Mouse (Mus musculus): ENCODE data around the gene Prkar1b. TPM values are rescaled to one million over a fixed set of nuclear protein-coding genes. Genes with fewer than 3 reads are reported as not detected.

The Prkar1b gene
- polyA plus RNA-seq, 1 experiment = 6.6 TPM

DNA sequence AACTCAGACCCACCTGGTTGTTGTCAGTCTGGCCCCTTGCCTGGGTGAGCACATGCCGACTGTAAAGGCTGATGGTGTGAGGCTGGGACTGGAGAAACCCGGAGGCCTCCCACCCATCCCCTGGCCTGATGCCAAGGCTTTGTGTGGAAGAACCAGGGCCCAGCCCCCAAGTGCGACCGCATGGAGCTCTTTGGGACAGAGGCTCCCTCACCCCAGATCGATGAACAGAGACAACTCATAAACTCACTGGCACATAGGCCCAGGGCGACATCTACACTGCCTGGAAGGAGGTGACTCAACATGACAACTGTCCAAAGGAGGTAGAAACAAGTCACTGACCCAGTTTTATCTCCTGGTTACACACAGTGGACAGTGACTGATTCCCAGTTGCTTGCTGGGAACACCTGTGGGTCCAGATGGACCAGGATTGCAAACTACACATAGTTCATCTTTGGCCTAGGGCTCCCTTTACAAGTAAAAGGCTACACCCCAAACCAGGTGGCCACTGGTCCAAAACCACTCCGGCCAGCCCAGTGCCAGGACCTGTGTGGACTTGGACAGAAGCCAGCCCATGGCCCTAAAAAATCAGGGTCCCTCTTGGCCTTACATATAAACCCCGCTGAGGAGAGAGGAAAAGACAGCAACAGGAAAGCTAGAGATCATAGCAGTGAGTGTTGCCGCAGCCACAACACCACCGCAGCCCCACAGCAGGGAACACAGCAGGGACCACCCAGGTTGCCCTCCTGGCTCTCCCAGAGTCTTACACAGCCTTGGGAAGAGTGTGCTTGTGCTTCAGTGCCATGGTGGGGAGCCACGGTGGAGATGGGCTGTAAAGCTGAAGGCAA is 72.3 kb downstream of the Prkar1b start:
- TF ChIP-seq CTCF (IDR thresholded peaks at IDR 0.05; ENCODE audit: control insufficient read depth, insufficient read depth, low read length) (no peak), POLR2A (IDR thresholded peaks at IDR 0.05; ENCODE audit: borderline replicate concordance, control insufficient read depth, low read depth, low read length) (no peak)
- Histone ChIP-seq H3K27ac (ENCODE audit: control insufficient read depth, insufficient read depth, low read depth, low read length, poor library complexity) (no peak overlapping the region), H3K4me3 (replicated peaks; ENCODE audit: control insufficient read depth, low read depth, low read length) (no peak overlapping the region), H3K4me1 (ENCODE audit: control insufficient read depth, insufficient read depth, low read length) (no peaks in the 10 kb centered on the region)
- WGBS = 79% methylated on average over 11 of the region's 11 CpGs

DNA sequence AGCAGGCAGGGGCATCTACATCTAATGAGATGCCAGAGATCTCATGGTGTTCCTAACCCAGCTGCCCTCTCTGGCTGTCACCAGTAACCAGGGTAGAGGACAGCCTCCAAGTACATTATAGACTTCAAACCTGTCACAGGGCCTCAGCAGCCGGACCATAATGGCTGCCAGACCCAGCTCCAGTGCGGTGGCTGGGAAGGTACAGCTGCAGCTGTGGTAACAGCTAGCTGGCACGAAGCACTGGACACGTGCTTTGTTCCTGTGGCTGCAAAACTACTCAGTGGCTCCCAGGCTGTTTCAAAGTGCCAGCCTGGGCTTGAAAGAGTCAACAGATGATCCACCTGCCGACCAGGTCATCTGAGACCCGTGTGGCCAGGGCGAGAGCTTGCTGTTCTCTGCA is 73.4 kb downstream of the Prkar1b start:
- TF ChIP-seq POLR2A (IDR thresholded peaks at IDR 0.05; ENCODE audit: borderline replicate concordance, control insufficient read depth, low read depth, low read length) (no peak), CTCF (IDR thresholded peaks at IDR 0.05; ENCODE audit: control insufficient read depth, insufficient read depth, low read length) (no peak)
- Histone ChIP-seq H3K4me1 (ENCODE audit: control insufficient read depth, insufficient read depth, low read length) (no peaks in the 10 kb centered on the region), H3K27ac (ENCODE audit: control insufficient read depth, insufficient read depth, low read depth, low read length, poor library complexity) (no peak overlapping the region), H3K4me3 (replicated peaks; ENCODE audit: control insufficient read depth, low read depth, low read length) (no peak overlapping the region)
- 73% methylated on average over 7 of the region's 7 CpGs for WGBS

DNA sequence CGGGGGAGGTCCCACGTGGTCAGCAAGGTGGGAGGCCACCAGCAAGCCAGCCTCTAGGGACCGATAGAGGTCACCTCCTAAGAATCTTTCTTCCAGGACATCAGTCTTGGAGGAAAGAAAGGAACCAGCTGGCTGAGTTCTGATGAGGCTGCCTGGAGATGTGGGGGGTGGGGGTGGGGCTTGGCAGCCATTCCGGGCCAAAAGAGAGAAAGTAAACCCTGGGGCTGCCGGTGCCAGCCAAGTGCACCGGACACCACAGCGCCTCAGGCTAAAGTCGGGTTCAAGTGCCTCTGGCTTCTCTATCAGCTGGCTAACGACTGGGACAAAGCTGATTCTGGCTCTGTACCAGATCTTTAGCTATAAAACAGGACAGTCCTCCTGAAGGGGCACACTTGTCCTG is 74.0 kb downstream of the Prkar1b start:
- TF ChIP-seq POLR2A (IDR thresholded peaks at IDR 0.05; ENCODE audit: borderline replicate concordance, control insufficient read depth, low read depth, low read length) (no peak), CTCF (IDR thresholded peaks at IDR 0.05; ENCODE audit: control insufficient read depth, insufficient read depth, low read length) (no peak)
- no peaks in the 10 kb centered on the region for H3K4me1 ChIP-seq (ENCODE audit: control insufficient read depth, insufficient read depth, low read length)
- WGBS = 53% methylated on average over 9 of the region's 9 CpGs

DNA sequence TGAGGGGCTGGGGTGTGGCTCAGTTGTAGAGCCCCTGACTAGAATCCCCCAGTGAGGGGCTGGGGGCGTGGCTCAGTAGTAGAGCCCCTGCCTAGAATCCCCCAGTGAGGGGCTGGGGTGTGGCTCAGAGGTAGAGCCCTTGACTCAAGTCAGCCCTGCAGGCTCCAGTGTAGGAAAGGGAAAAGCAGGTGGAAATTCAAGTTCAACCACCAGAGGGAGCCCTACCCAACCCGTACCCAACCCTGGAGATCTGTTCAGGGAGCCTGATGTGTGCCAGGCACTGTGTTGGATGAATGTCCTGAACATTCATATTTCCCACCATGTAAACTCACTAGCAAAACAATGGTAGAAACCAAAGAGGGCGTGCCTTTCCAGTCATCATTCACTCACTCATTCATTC is 74.7 kb downstream of the Prkar1b start:
- WGBS = 20% methylated on average over 3 of the region's 3 CpGs
- TF ChIP-seq CTCF (IDR thresholded peaks at IDR 0.05; ENCODE audit: control insufficient read depth, insufficient read depth, low read length) (peak; percentile 80), POLR2A (IDR thresholded peaks at IDR 0.05; ENCODE audit: borderline replicate concordance, control insufficient read depth, low read depth, low read length) (no peak)
- Histone ChIP-seq H3K4me1 (ENCODE audit: control insufficient read depth, insufficient read depth, low read length) (no peaks in the 10 kb centered on the region), H3K27ac (ENCODE audit: control insufficient read depth, insufficient read depth, low read depth, low read length, poor library complexity) (no peak overlapping the region), H3K4me3 (replicated peaks; ENCODE audit: control insufficient read depth, low read depth, low read length) (no peak overlapping the region)

More for the DNA sequence above, 74.0 kb downstream of the Prkar1b start:
- no peak overlapping the region for H3K27ac ChIP-seq (ENCODE audit: control insufficient read depth, insufficient read depth, low read depth, low read length, poor library complexity)
- H3K4me3 ChIP-seq (replicated peaks; ENCODE audit: control insufficient read depth, low read depth, low read length) = no peak overlapping the region

DNA sequence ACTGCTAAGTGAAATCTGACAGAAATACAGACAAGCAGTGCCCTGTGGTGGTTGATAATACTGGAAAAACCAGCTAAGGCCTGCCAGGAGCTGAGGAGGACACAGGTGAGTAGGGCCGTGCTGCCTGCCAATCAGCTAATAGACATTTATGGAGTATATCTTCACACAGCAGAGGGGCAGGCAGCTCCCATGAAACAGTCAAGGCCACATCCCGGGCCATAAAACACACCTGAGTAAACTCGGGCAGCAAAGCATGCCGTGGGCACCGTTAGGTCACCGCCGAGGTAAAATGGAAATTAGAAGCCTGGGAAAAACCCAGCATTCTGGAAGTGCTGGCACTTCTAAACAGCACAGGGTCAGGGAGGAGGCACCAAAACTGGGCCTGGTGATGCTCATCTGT is 75.8 kb downstream of the Prkar1b start:
- WGBS = 86% methylated on average over 7 of the region's 7 CpGs
- Histone ChIP-seq H3K4me3 (replicated peaks; ENCODE audit: control insufficient read depth, low read depth, low read length) (no peak overlapping the region), H3K4me1 (ENCODE audit: control insufficient read depth, insufficient read depth, low read length) (no peaks in the 10 kb centered on the region), H3K27ac (ENCODE audit: control insufficient read depth, insufficient read depth, low read depth, low read length, poor library complexity) (no peak overlapping the region)
- no peak for TF ChIP-seq POLR2A (IDR thresholded peaks at IDR 0.05; ENCODE audit: borderline replicate concordance, control insufficient read depth, low read depth, low read length)
- TF ChIP-seq CTCF (IDR thresholded peaks at IDR 0.05; ENCODE audit: control insufficient read depth, insufficient read depth, low read length) = no peak

DNA sequence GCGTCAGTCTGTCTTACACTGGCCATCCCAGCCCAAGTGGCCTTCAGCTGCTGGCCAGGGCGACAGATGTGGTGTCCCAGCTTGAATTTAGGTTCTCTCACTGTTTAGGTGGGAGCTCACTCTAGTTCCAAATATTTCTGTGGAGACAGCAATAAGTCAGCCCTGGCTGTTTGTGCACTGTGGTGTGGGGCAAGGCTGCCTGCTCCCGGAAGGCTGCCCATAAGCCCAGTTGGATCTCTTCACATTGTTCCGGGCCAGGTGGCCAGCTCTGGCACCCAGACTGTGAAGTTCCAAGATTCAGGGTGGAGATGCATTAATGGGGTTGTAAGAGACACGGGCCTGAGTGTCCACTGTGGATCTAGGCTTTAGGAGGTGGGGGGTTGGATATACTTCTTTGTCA is 76.9 kb downstream of the Prkar1b start:
- H3K4me1 ChIP-seq (ENCODE audit: control insufficient read depth, insufficient read depth, low read length) = no peaks in the 10 kb centered on the region
- no peak for TF ChIP-seq POLR2A (IDR thresholded peaks at IDR 0.05; ENCODE audit: borderline replicate concordance, control insufficient read depth, low read depth, low read length)
- TF ChIP-seq CTCF (IDR thresholded peaks at IDR 0.05; ENCODE audit: control insufficient read depth, insufficient read depth, low read length) = no peak
- 82% methylated on average over 5 of the region's 5 CpGs for WGBS

DNA sequence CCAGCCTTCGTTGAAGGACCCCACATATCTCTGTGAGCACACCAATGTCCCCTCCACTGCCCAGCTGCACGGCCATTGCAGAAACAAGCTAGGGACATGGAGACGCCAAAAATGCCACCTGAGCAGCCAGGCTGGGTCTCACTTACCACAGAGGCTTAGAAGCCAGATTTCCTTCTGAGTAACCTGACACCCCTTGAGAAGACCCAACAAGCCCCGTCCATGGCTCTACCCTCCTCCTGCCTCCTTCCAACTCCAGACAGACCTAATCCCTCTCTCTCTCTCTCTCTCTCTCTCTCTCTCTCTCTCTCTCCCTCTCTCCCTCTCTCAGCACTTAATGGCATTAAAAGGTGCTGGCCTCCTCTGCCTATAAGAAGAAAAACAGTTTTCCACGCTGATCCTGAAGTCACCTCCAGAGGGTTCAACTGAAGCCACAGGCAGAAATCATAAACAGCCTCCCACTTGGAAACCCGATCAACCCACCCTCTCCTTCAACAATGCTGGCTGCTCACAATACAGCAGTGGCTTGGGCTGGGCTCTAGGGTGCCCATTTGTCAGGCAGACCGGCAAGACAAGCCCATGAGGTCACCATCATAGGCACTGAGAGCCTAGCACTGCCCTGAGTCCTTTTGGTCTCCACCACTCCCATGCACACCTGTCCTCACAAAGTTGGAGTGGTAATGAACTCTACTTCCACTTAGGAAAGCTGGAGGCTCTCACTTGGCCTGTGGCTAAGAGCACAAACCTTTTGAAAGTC is 82.8 kb downstream of the Prkar1b start:
- 72% methylated on average over 7 of the region's 7 CpGs for whole genome bisulfite sequencing
- TF ChIP-seq CTCF (IDR thresholded peaks at IDR 0.05; ENCODE audit: control insufficient read depth, insufficient read depth, low read length) = no peak
- TF ChIP-seq POLR2A (IDR thresholded peaks at IDR 0.05; ENCODE audit: borderline replicate concordance, control insufficient read depth, low read depth, low read length) = no peak
- Histone ChIP-seq H3K27ac (ENCODE audit: control insufficient read depth, insufficient read depth, low read depth, low read length, poor library complexity) (no peak overlapping the region), H3K4me3 (replicated peaks; ENCODE audit: control insufficient read depth, low read depth, low read length) (no peak overlapping the region), H3K4me1 (ENCODE audit: control insufficient read depth, insufficient read depth, low read length) (no peaks in the 10 kb centered on the region)

More for the DNA sequence above, 76.9 kb downstream of the Prkar1b start:
- H3K4me3 ChIP-seq (replicated peaks; ENCODE audit: control insufficient read depth, low read depth, low read length) = no peak overlapping the region
- H3K27ac ChIP-seq (ENCODE audit: control insufficient read depth, insufficient read depth, low read depth, low read length, poor library complexity) = no peak overlapping the region

GRCm38 (mm10) chr5:139064611-139065010 is 85.2 kb downstream of the Prkar1b start:
- 52% methylated on average over 5 of the region's 5 CpGs for WGBS
- no peak overlapping the region for H3K27ac ChIP-seq (ENCODE audit: control insufficient read depth, insufficient read depth, low read depth, low read length, poor library complexity)
- no peak for TF ChIP-seq POLR2A (IDR thresholded peaks at IDR 0.05; ENCODE audit: borderline replicate concordance, control insufficient read depth, low read depth, low read length)
- no peak for TF ChIP-seq CTCF (IDR thresholded peaks at IDR 0.05; ENCODE audit: control insufficient read depth, insufficient read depth, low read length)
- H3K4me1 ChIP-seq (ENCODE audit: control insufficient read depth, insufficient read depth, low read length) = no peaks in the 10 kb centered on the region
- H3K4me3 ChIP-seq (replicated peaks; ENCODE audit: control insufficient read depth, low read depth, low read length) = no peak overlapping the region

Measured in bone marrow, adult 2 months (tissue).